8 mouse cellular contexts compared by ENCODE assay signal in genomic region chr3:61001852-61002586, GRCm38 (mm10). TPM values are rescaled to one million over a fixed set of nuclear protein-coding genes. Genes with fewer than 3 reads are reported as not detected.
A peak's percentile ranks its signal among the peaks of the same experiment; 100 is the strongest.
DNase-seq lines count a peak whose midpoint lies in the region; ATAC-seq lines count a peak whose summit lies in the region.

No protein-coding gene starts in this region.

- no peak for DNase-seq in neural tube, embryonic 11.5 days (ENCODE audit: low spot score)
- no peak for DNase-seq in neural tube, embryonic 10.5 days (ENCODE audit: extremely low spot score, low spot score)
- DNase-seq in embryonic facial prominence, embryonic 11.5 days (ENCODE audit: low spot score): no peak
- no peak for DNase-seq in hindbrain, embryonic 14.5 days (ENCODE audit: low spot score)
- DNase-seq in B cell, adult 2 months: no peak
- no peak for DNase-seq in embryo, embryonic 10.5 days (ENCODE audit: low spot score)
- no peak for DNase-seq in kidney, adult 11 months

- H3K9me3 ChIP-seq in neural tube, embryonic 11.5 days (ENCODE audit: control insufficient read depth, low read length): no peaks in the 10 kb centered on the region
- no peaks in the 10 kb centered on the region for H3K9me3 ChIP-seq in embryonic facial prominence, embryonic 11.5 days (replicated peaks; ENCODE audit: control insufficient read depth, low read length)
- H3K9me3 ChIP-seq in hindbrain, embryonic 14.5 days (ENCODE audit: control insufficient read depth, low read length): no peaks in the 10 kb centered on the region

- peak; percentile 50 for ATAC-seq in neural tube, embryonic 11.5 days (ENCODE audit: insufficient read depth, low FRiP score, low TSS enrichment)
- ATAC-seq in embryonic facial prominence, embryonic 11.5 days (replicated peaks; ENCODE audit: insufficient number of reproducible peaks, low FRiP score, low TSS enrichment, low read depth): peak; percentile 58
- peak; percentile 75 for ATAC-seq in hindbrain, embryonic 14.5 days (ENCODE audit: low FRiP score)
- ATAC-seq in megakaryocyte-erythroid progenitor cell, adult 5-6 weeks (replicated peaks; ENCODE audit: low FRiP score, low TSS enrichment, poor library complexity, severe bottlenecking): peak; percentile 56

- H3K27ac ChIP-seq in neural tube, embryonic 11.5 days (ENCODE audit: low read depth, low read length): no peak overlapping the region
- no peak overlapping the region for H3K27ac ChIP-seq in embryonic facial prominence, embryonic 11.5 days (replicated peaks; ENCODE audit: low read depth, low read length)
- H3K27ac ChIP-seq in hindbrain, embryonic 14.5 days: no peak overlapping the region

- WGBS in neural tube, embryonic 11.5 days: 2% methylated on average over 20 of the region's 20 CpGs
- 4% methylated on average over 20 of the region's 20 CpGs for WGBS in embryonic facial prominence, embryonic 11.5 days
- WGBS in hindbrain, embryonic 14.5 days: 1% methylated on average over 20 of the region's 20 CpGs

- H3K36me3 ChIP-seq in neural tube, embryonic 11.5 days (ENCODE audit: control insufficient read depth, insufficient read depth, low read length): no peaks in the 10 kb centered on the region
- H3K36me3 ChIP-seq in embryonic facial prominence, embryonic 11.5 days (replicated peaks; ENCODE audit: control insufficient read depth, insufficient read depth, low read depth, low read length): no peaks in the 10 kb centered on the region
- no peaks in the 10 kb centered on the region for H3K36me3 ChIP-seq in hindbrain, embryonic 14.5 days (replicated peaks; ENCODE audit: control insufficient read depth, insufficient read depth)

- H3K27me3 ChIP-seq in neural tube, embryonic 11.5 days (ENCODE audit: control insufficient read depth, insufficient read depth, low read length): peaks cover 7% of the 10 kb centered on the region; the same call in 1 of the 2 replicates
- H3K27me3 ChIP-seq in embryonic facial prominence, embryonic 11.5 days (ENCODE audit: control insufficient read depth, insufficient read depth, low read length): peaks cover 3% of the 10 kb centered on the region; the same call in 1 of the 2 replicates
- H3K27me3 ChIP-seq in hindbrain, embryonic 14.5 days (ENCODE audit: control insufficient read depth, insufficient read depth, low read length): peaks cover 12% of the 10 kb centered on the region; the same call in 1 of the 2 replicates

- peak overlapping the region; percentile 59 for H3K4me3 ChIP-seq in neural tube, embryonic 11.5 days (ENCODE audit: low read depth, low read length)
- peak overlapping the region; percentile 63 for H3K4me3 ChIP-seq in embryonic facial prominence, embryonic 11.5 days (ENCODE audit: low read depth, low read length)
- peak overlapping the region; percentile 84 for H3K4me3 ChIP-seq in hindbrain, embryonic 14.5 days (replicated peaks; ENCODE audit: low read length)

- H3K9ac ChIP-seq in neural tube, embryonic 11.5 days (ENCODE audit: low read length): peak overlapping the region; percentile 63
- peak overlapping the region; percentile 62 for H3K9ac ChIP-seq in embryonic facial prominence, embryonic 11.5 days (replicated peaks; ENCODE audit: low read length)
- H3K9ac ChIP-seq in hindbrain, embryonic 14.5 days: peak overlapping the region; percentile 73

- H3K4me1 ChIP-seq in neural tube, embryonic 11.5 days (ENCODE audit: control insufficient read depth, insufficient read depth, low read length): peaks cover 5% of the 10 kb centered on the region; the same call in 1 of the 2 replicates
- no peaks in the 10 kb centered on the region for H3K4me1 ChIP-seq in embryonic facial prominence, embryonic 11.5 days (ENCODE audit: control insufficient read depth, insufficient read depth, low read length)
- peaks cover 6% of the 10 kb centered on the region; the same call in 1 of the 2 replicates for H3K4me1 ChIP-seq in hindbrain, embryonic 14.5 days (replicated peaks; ENCODE audit: control insufficient read depth, insufficient read depth, low read length)

- peak overlapping the region; percentile 84 for H3K4me2 ChIP-seq in neural tube, embryonic 11.5 days (ENCODE audit: low read depth)
- peak overlapping the region; percentile 89 for H3K4me2 ChIP-seq in embryonic facial prominence, embryonic 11.5 days (ENCODE audit: low read depth, low read length)
- peak overlapping the region; percentile 99 for H3K4me2 ChIP-seq in hindbrain, embryonic 14.5 days (replicated peaks)

RNA-seq across cellular contexts. Expression of gene P2ry1, which starts 0.6 kb away (rescaled TPM):
- polyA plus RNA-seq in neural tube, embryonic 11.5 days (2014; fragmentation: Nextera tagmentation; extraction: Ambion mirVana): 3.8 and 3.9 TPM in 2 replicates
- polyA plus RNA-seq in embryonic facial prominence, embryonic 11.5 days (2014; fragmentation: Nextera tagmentation; extraction: Ambion mirVana): 4.6 and 5.4 TPM in 2 replicates
- 5.3 and 5.7 TPM in 2 replicates for polyA plus RNA-seq in hindbrain, embryonic 14.5 days (2014; fragmentation: Nextera tagmentation; extraction: Ambion mirVana)
- 19.1 and 19.8 TPM in 2 replicates for total RNA-seq in megakaryocyte-erythroid progenitor cell, adult 5-6 weeks (2014; fragmentation: Nextera tagmentation)
- total RNA-seq in megakaryocyte-erythroid progenitor cell, adult 5-6 weeks (2017): 21.7 and 32.4 TPM in 2 replicates
